Mouse (Mus musculus): Measurements from ENCODE around the gene Stx11.

GRCm38 (mm10) chr10:12955831-12956230, 8.3 kb downstream of the Stx11 start:
- no peak for TF ChIP-seq POLR2A (IDR thresholded peaks at IDR 0.05; ENCODE audit: insufficient read depth, low read depth, low read length)
- TF ChIP-seq CTCF (IDR thresholded peaks at IDR 0.05; ENCODE audit: insufficient read depth, low read depth, low read length) = no peak

Data from olfactory bulb, adult 2 months (tissue).